Mouse (Mus musculus) neural tube, embryonic 15.5 days (tissue): ENCODE measurements around the gene Kars. TPM values are rescaled to one million over a fixed set of nuclear protein-coding genes. Genes with fewer than 3 reads are reported as not detected.

Experiments
- polyA plus RNA-seq: library from polyadenylated mRNA; unstranded; fragments of >200 nt; fragmentation: Nextera tagmentation; extraction: Ambion mirVana; gene quantifications from 2 replicates; pipeline ENCODE4 v1.2.1, GENCODE M21; 2015

Gene Kars
- polyA plus RNA-seq, 1 experiment from 2014 or later: 166 TPM

Other genes with a start within 250 kb of the Kars start
- gene Cfdp1, start 157.0 kb downstream of the Kars start, polyA plus RNA-seq: 194 and 201 TPM in 2 replicates
- gene Tmem170, start 134.6 kb downstream of the Kars start, polyA plus RNA-seq: 3.9 and 4.8 TPM in 2 replicates
- gene Chst5, start 100.9 kb downstream of the Kars start, polyA plus RNA-seq: 3.4 and 3.5 TPM in 2 replicates
- gene Tmem231, start 77.4 kb downstream of the Kars start, polyA plus RNA-seq: 15.9 and 17.3 TPM in 2 replicates
- 403 and 479 TPM in 2 replicates for gene Gabarapl2, start 70.6 kb downstream of the Kars start, polyA plus RNA-seq
- 8.5 and 9.4 TPM in 2 replicates for gene Adat1, start 19.0 kb downstream of the Kars start, polyA plus RNA-seq
- 61.3 and 64.9 TPM in 2 replicates for gene Terf2ip, start 75 bp upstream of the Kars start, polyA plus RNA-seq
- gene Gm6793, start 3.7 kb upstream of the Kars start, polyA plus RNA-seq: 0.45 and 0.52 TPM in 2 replicates